Mouse (Mus musculus) limb, embryonic 10.5 days (tissue): ENCODE data around the gene Ncf2. TPM values are rescaled to one million over a fixed set of nuclear protein-coding genes. Genes with fewer than 3 reads are reported as not detected.

ENCODE experiments used
- DNase-seq: peaks from one replicate; pipeline ENCODE4 v3.0.0-alpha.2; 2017; ENCODE audit warnings: low spot score
- H3K27ac ChIP-seq: fragments of 300-500 bp; sonication (generic); 2 replicates; pipeline ENCODE4 v1.5.1; 2016; ENCODE audit warnings: mild to moderate bottlenecking
- H3K27me3 ChIP-seq: fragments of 300-500 bp; sonication (generic); 2 replicates; pipeline ENCODE4 v1.6.1; 2016; ENCODE audit warnings: low read depth, mild to moderate bottlenecking; ENCODE audit not compliant: poor library complexity, severe bottlenecking
- H3K36me3 ChIP-seq: fragments of 300-500 bp; sonication (generic); 2 replicates; pipeline ENCODE4 v1.6.1; 2016; ENCODE audit warnings: mild to moderate bottlenecking, moderate library complexity
- H3K4me1 ChIP-seq: fragments of 300-500 bp; sonication (generic); 2 replicates; pipeline ENCODE4 v1.6.1; 2016
- H3K4me3 ChIP-seq: fragments of 300-500 bp; sonication (generic); 2 replicates; pipeline ENCODE4 v1.5.1; 2016; ENCODE audit warnings: mild to moderate bottlenecking, moderate library complexity
- H3K9me3 ChIP-seq: fragments of 300-500 bp; sonication (generic); replicated peaks from 2 replicates; pipeline ENCODE4 v1.6.1; 2016; ENCODE audit warnings: mild to moderate bottlenecking
- WGBS: fragments of 180-500 bp; shearing (Covaris S2); methylation state at CpG from one replicate; pipeline ENCODE4 v1.1.7; 2016; 5-methylcytosine and 5-hydroxymethylcytosine counted together
- polyA plus RNA-seq: library from polyadenylated mRNA; unstranded; fragments of >200 nt; fragmentation: Nextera tagmentation; extraction: Ambion mirVana; gene quantifications from 2 replicates; pipeline ENCODE4 v1.2.1, GENCODE M21; 2016

The Ncf2 gene
- polyA plus RNA-seq, 1 experiment from 2014 or later: 2.5 TPM

DNA sequence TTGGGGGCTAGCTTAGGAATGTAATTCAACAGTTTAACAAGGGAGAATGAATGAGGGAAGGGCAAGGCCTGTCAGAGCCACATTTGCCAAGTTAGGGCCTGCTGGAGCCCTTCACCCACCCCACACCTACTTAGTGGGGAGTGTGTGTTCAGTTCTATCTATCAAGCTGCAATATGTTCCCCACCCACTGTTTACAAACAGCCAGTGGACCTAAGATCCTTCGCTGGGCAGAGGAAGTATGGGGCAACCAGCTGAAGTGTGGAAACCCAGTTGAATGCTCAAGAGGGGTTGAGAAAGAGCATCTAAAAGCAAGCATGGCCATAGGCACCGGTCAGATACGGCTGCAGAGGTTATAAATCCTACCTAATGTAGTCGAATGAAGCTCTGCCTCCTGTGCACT is 13.0 kb upstream of the Ncf2 start:
- H3K4me1 ChIP-seq: peaks cover 20% of the 10 kb centered on the region
- no peak for DNase-seq
- WGBS: 90% methylated on average over 4 of the region's 4 CpGs
- no peaks in the 10 kb centered on the region for H3K9me3 ChIP-seq
- no peaks in the 10 kb centered on the region for H3K27me3 ChIP-seq
- H3K36me3 ChIP-seq: no peaks in the 10 kb centered on the region
- H3K4me3 ChIP-seq: no peak overlapping the region
- H3K27ac ChIP-seq: no peak overlapping the region

- Histone ChIP-seq H3K27me3 (no peaks in the 10 kb centered on the region), H3K9me3 (no peaks in the 10 kb centered on the region), H3K27ac (no peak overlapping the region), H3K36me3 (no peaks in the 10 kb centered on the region), H3K4me3 (no peak overlapping the region), H3K4me1 (peaks cover 26% of the 10 kb centered on the region)
- no peak for DNase-seq
- WGBS: 51% methylated on average over 4 of the region's 4 CpGs
Observed at GRCm38 (mm10) chr1:152788121-152788660, 11.8 kb upstream of the Ncf2 start.

- Histone ChIP-seq H3K4me1 (peaks cover 29% of the 10 kb centered on the region), H3K27ac (no peak overlapping the region)
Observed at GRCm38 (mm10) chr1:152790254-152790653, 9.7 kb upstream of the Ncf2 start.

DNA sequence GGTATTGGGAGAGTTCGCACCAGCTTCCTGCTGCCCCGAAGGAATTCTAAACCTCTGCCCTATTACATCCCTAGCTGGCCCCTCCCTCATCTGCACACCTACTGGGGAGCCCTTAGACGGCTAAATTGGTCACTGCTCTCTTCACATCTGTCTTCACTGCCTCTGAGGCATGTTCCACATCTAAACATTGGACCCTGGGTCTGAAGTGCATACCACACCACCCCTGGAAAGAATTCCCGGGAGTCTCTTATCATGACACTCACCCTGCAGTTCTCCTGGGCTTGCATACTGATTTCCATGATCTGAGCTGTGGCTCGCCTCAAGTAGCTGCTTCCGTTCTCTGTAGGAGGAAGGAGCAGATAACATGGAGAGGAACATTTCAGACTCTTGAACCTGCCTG is 9.2 kb upstream of the Ncf2 start:
- Histone ChIP-seq H3K9me3 (no peaks in the 10 kb centered on the region), H3K4me1 (peaks cover 29% of the 10 kb centered on the region), H3K27me3 (no peaks in the 10 kb centered on the region), H3K36me3 (no peaks in the 10 kb centered on the region), H3K4me3 (0 out of 2 replicates have a peak overlapping the region, but pooled peaks have one; percentile 9), H3K27ac (peak overlapping the region; percentile 39; the same call in 1 of the 2 replicates)
- DNase-seq: no peak
- WGBS: 11% methylated on average over 6 of the region's 6 CpGs

More at GRCm38 (mm10) chr1:152790254-152790653, 9.7 kb upstream of the Ncf2 start:
- WGBS: 17% methylated on average over 12 of the region's 12 CpGs
- H3K27me3 ChIP-seq: no peaks in the 10 kb centered on the region
- H3K36me3 ChIP-seq: no peaks in the 10 kb centered on the region
- H3K4me3 ChIP-seq: peak overlapping the region; percentile 9; the same call in 1 of the 2 replicates
- H3K9me3 ChIP-seq: no peaks in the 10 kb centered on the region
- DNase-seq: peak; percentile 45

GRCm38 (mm10) chr1:152791269-152791668 is 8.7 kb upstream of the Ncf2 start:
- H3K9me3 ChIP-seq: no peaks in the 10 kb centered on the region
- peak overlapping the region; percentile 39; the same call in 1 of the 2 replicates for H3K27ac ChIP-seq
- no peaks in the 10 kb centered on the region for H3K27me3 ChIP-seq
- no peak overlapping the region for H3K4me3 ChIP-seq
- H3K4me1 ChIP-seq: peaks cover 29% of the 10 kb centered on the region
- no peaks in the 10 kb centered on the region for H3K36me3 ChIP-seq
- DNase-seq: no peak
- 17% methylated on average over 4 of the region's 4 CpGs for WGBS

- DNase-seq: no peak
- WGBS: 65% methylated on average over 12 of the region's 12 CpGs
- no peaks in the 10 kb centered on the region for H3K9me3 ChIP-seq
- H3K4me3 ChIP-seq: no peak overlapping the region
- peaks cover 29% of the 10 kb centered on the region for H3K4me1 ChIP-seq
- no peaks in the 10 kb centered on the region for H3K27me3 ChIP-seq
- H3K27ac ChIP-seq: no peak overlapping the region; the same call in 1 of the 2 replicates
- H3K36me3 ChIP-seq: no peaks in the 10 kb centered on the region
Observed at GRCm38 (mm10) chr1:152792736-152793494, 7.1 kb upstream of the Ncf2 start.

DNA sequence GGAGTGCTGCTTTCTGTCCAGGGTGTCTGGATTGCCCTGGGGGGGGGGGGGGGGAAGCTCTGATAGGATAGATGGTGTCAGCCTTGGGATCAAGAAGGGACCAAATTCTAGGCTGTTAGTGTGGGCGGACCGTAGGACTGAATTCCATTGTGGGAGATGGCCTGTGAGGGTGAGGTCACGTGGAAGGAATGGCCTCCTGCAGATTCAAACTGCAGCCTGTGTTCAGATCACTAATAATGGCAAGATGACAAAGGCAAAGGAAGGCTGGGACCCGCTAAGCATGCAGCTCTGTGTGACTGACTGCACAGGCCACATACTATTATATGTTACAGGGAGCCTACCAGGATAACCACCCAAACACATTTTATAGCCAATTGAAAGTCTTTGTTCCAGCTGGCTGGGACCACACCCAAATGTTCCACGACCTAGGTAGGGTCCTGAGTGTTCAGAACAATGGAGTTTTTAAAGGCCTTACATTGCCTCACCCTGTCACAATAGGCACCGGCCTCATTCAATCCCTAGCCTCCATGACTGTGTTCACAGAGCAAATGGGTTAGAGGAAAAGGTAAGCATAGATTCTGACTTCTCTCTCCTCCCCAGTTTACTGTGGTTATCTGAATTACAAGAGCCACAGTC is 6.4 kb upstream of the Ncf2 start:
- Histone ChIP-seq H3K4me1 (peaks cover 23% of the 10 kb centered on the region), H3K36me3 (no peaks in the 10 kb centered on the region), H3K9me3 (no peaks in the 10 kb centered on the region), H3K27ac (no peak overlapping the region; the same call in 1 of the 2 replicates), H3K4me3 (no peak overlapping the region), H3K27me3 (no peaks in the 10 kb centered on the region)
- 75% methylated on average over 6 of the region's 6 CpGs for WGBS
- no peak for DNase-seq

DNA sequence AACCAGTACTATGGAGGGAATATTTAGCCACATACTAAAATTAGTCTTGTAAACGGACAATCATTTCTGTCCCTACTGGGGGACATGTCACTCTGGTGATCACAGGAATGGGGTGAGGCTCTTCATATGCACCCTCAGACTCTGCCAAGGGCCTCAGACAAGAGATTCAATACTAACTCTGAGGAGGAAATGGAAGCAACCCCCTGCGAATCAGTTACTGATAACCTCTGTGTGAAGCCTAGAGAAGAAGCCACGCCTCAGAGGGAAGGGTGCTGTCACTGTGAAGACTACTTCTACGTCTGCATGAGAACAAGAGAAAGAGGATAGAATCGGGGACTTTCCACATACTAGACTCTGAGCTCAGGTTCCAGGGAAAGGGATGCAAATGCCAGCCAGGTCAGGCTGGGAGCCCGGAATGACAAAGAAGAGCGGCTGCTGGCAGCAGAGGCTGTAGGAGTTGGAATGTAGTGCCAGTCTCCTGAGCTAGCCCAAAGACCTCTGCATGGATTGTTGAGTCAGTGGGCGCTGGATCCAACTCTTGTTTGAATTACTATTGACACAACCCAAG is 4.2 kb upstream of the Ncf2 start:
- peaks cover 21% of the 10 kb centered on the region for H3K4me1 ChIP-seq

DNA sequence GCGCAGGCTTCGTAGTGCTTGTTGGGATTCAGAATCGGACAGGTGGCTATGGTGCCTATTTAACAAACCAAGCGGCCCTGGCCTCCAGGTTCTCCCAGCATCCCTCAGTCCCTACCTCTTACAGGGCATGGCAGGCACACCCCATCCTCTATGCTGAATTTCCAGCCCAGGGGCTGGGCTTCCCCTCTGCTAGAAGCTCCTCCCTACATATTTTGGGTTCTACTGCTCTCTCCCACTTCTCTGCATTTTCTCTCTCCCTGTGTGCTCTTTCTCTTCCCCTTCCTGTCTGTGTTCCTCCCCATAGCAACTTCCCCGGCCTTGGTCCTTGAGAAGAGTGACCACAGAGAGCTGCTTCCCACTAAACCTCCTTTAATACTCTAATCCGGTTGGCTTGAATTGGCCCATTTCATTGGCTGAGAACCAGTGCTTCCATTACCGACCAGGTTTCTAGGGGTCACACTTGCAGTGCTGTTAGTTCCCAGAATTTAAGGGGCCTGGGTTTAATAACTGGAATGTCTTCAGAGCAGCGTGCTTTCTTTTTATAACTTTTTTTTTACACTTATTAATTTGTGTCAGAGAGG is 3.2 kb upstream of the Ncf2 start:
- H3K9me3 ChIP-seq: no peaks in the 10 kb centered on the region
- WGBS: 86% methylated on average over 8 of the region's 8 CpGs
- peaks cover 13% of the 10 kb centered on the region for H3K4me1 ChIP-seq
- no peak overlapping the region for H3K4me3 ChIP-seq
- DNase-seq: no peak
- no peaks in the 10 kb centered on the region for H3K27me3 ChIP-seq
- H3K27ac ChIP-seq: no peak overlapping the region
- no peaks in the 10 kb centered on the region for H3K36me3 ChIP-seq

More for the DNA sequence above, 4.2 kb upstream of the Ncf2 start:
- DNase-seq: no peak
- no peaks in the 10 kb centered on the region for H3K27me3 ChIP-seq
- H3K4me3 ChIP-seq: no peak overlapping the region
- no peaks in the 10 kb centered on the region for H3K36me3 ChIP-seq
- no peak overlapping the region for H3K27ac ChIP-seq
- 73% methylated on average over 8 of the region's 8 CpGs for WGBS
- H3K9me3 ChIP-seq: no peaks in the 10 kb centered on the region

GRCm38 (mm10) chr1:152798125-152798524 is 1.9 kb upstream of the Ncf2 start:
- peaks cover 7% of the 10 kb centered on the region for H3K4me1 ChIP-seq
- no peak overlapping the region for H3K27ac ChIP-seq
- no peaks in the 10 kb centered on the region for H3K27me3 ChIP-seq
- 84% methylated on average over 9 of the region's 9 CpGs for whole genome bisulfite sequencing
- no peaks in the 10 kb centered on the region for H3K36me3 ChIP-seq
- no peaks in the 10 kb centered on the region for H3K9me3 ChIP-seq
- DNase-seq: no peak
- no peak overlapping the region for H3K4me3 ChIP-seq

DNA sequence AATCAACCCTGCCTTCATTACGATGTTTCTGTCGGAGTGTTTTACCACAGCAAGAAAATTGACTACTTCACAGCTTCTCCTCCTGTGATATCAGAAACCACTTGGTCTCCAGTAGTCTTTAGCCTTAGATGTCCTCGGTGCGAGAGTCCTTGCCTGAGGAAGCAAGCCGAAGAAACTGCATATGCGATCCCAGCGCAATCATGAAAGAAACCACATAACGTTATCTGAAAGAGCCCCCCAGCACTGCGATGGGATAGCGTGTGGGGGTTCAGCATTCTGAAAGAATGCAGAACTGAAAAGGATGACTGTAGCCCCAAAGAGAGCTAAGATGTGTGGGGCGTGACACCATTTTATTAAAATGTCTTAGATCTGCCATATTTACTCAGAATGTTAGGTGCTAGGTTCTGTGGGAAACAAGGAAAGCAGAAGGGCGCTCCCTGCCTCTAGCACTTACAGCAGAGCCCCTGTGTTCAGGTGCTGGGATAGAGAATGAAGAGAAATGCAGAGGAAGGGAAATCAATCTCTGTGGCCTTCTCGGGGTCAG is 711 bp downstream of the Ncf2 start:
- no peak for DNase-seq
- H3K27ac ChIP-seq: no peak overlapping the region
- H3K9me3 ChIP-seq: no peaks in the 10 kb centered on the region
- 86% methylated on average over 13 of the region's 13 CpGs for WGBS
- peaks cover 3% of the 10 kb centered on the region; the same call in 1 of the 2 replicates for H3K4me1 ChIP-seq
- no peak overlapping the region for H3K4me3 ChIP-seq
- H3K27me3 ChIP-seq: no peaks in the 10 kb centered on the region
- H3K36me3 ChIP-seq: no peaks in the 10 kb centered on the region

GRCm38 (mm10) chr1:152804907-152805306 is 4.9 kb downstream of the Ncf2 start:
- Histone ChIP-seq H3K27me3 (no peaks in the 10 kb centered on the region), H3K36me3 (no peaks in the 10 kb centered on the region), H3K4me1 (peaks cover 15% of the 10 kb centered on the region), H3K9me3 (no peaks in the 10 kb centered on the region), H3K4me3 (no peak overlapping the region), H3K27ac (no peak overlapping the region)
- DNase-seq: no peak
- 88% methylated on average over 6 of the region's 6 CpGs for WGBS
